In genomic region chr2:173073666-173074065, GRCm38 (mm10) we compare ENCODE assay signal across 32 mouse cellular contexts. TPM values are rescaled to one million over a fixed set of nuclear protein-coding genes. Genes with fewer than 3 reads are reported as not detected.
DNase-seq lines count a peak whose midpoint lies in the region; ATAC-seq and TF ChIP-seq lines count a peak whose summit lies in the region.
"Had no signal": no experiment of that assay in that cellular context is flagged by ENCODE, and none has a peak within 500 bp of the region (broad histone marks: within the 10 kb centered on the region; RNA-seq: fewer than 3 reads in every experiment).

No protein-coding gene starts in this region.

- H3K27me3 ChIP-seq in liver, embryonic 15.5 days, result no peaks in the 10 kb centered on the region
- no peaks in the 10 kb centered on the region for H3K27me3 ChIP-seq in ES-Bruce4 (ENCODE audit: control insufficient read depth, insufficient read depth, low read length, poor library complexity, severe bottlenecking)
- H3K27me3 ChIP-seq in kidney, adult 2 months (replicated peaks; ENCODE audit: control insufficient read depth, insufficient read depth, low read length), result no peaks in the 10 kb centered on the region
- H3K27me3 ChIP-seq: forebrain, embryonic 13.5 days; heart, embryonic 12.5 days; heart, embryonic 15.5 days; hindbrain, embryonic 13.5 days; intestine, embryonic 15.5 days; Patski had no signal

- H3K27ac ChIP-seq in liver, embryonic 15.5 days (replicated peaks), result 0 out of 2 replicates have a peak overlapping the region, but pooled peaks have one; percentile 29
- no peak overlapping the region for H3K27ac ChIP-seq in ES-Bruce4 (ENCODE audit: insufficient read depth, low read length)
- H3K27ac ChIP-seq in kidney, adult 2 months (ENCODE audit: insufficient read depth, low read depth, low read length), result no peak overlapping the region
- H3K27ac ChIP-seq: forebrain, embryonic 10.5 days; forebrain, embryonic 13.5 days; heart, embryonic 15.5 days; hindbrain, embryonic 10.5 days; hindbrain, embryonic 13.5 days; intestine, embryonic 15.5 days had no signal

- 63% methylated on average over 5 of the region's 5 CpGs for WGBS in liver, embryonic 15.5 days (ENCODE audit: insufficient replicate concordance)
- 41% methylated on average over 5 of the region's 5 CpGs for WGBS in kidney, adult 2 months

- no peak for TF ChIP-seq CTCF in ES-Bruce4 (IDR thresholded peaks at IDR 0.05; ENCODE audit: low read depth, low read length)
- no peak for TF ChIP-seq CTCF in kidney, adult 2 months (conservative IDR thresholded peaks at IDR 0.05; ENCODE audit: insufficient read depth, insufficient read length, low read depth, low read length)

- no peaks in the 10 kb centered on the region for H3K36me3 ChIP-seq in liver, embryonic 15.5 days (replicated peaks)
- H3K36me3 ChIP-seq in ES-Bruce4 (ENCODE audit: control insufficient read depth, insufficient read depth, low read length, poor library complexity, severe bottlenecking), result no peaks in the 10 kb centered on the region
- H3K36me3 ChIP-seq in kidney, adult 2 months (ENCODE audit: control insufficient read depth, insufficient read depth, low read length), result no peaks in the 10 kb centered on the region
- H3K36me3 ChIP-seq: forebrain, embryonic 10.5 days; G1E; heart, embryonic 12.5 days; heart, embryonic 15.5 days; hindbrain, embryonic 10.5 days; hindbrain, embryonic 13.5 days; intestine, embryonic 15.5 days had no signal

- 0 out of 2 replicates have a peak overlapping the region, but pooled peaks have one; percentile 2 for H3K4me3 ChIP-seq in liver, embryonic 15.5 days (replicated peaks)
- no peak overlapping the region for H3K4me3 ChIP-seq in ES-Bruce4 (ENCODE audit: low read depth, low read length)
- no peak overlapping the region for H3K4me3 ChIP-seq in kidney, adult 2 months (ENCODE audit: insufficient read depth, low read depth, low read length)
- H3K4me3 ChIP-seq: forebrain, embryonic 10.5 days; forebrain, embryonic 13.5 days; heart, embryonic 12.5 days; heart, embryonic 15.5 days; hindbrain, embryonic 10.5 days; hindbrain, embryonic 13.5 days; intestine, embryonic 15.5 days had no signal

- H3K4me1 ChIP-seq in liver, embryonic 15.5 days (replicated peaks), result 0 out of 2 replicates have a peak, but pooled peaks cover 3% of the 10 kb centered on the region
- H3K4me1 ChIP-seq in ES-Bruce4 (ENCODE audit: control insufficient read depth, insufficient read depth, low read length), result no peaks in the 10 kb centered on the region
- H3K4me1 ChIP-seq in kidney, adult 2 months (ENCODE audit: control insufficient read depth, insufficient read depth, low read length), result no peaks in the 10 kb centered on the region
- H3K4me1 ChIP-seq: forebrain, embryonic 10.5 days; forebrain, embryonic 13.5 days; heart, embryonic 15.5 days; hindbrain, embryonic 10.5 days; hindbrain, embryonic 13.5 days; intestine, embryonic 15.5 days had no signal

- ATAC-seq in liver, embryonic 15.5 days (ENCODE audit: insufficient read depth), result no peak
- ATAC-seq in granulocyte monocyte progenitor cell, adult 5-6 weeks (replicated peaks; ENCODE audit: poor library complexity, severe bottlenecking), result 0 out of 2 replicates have a peak, but pooled peaks have one; percentile 1
- ATAC-seq: activated CD4-positive, CD25-positive, alpha-beta regulatory T cell, adult 4 months; CD4-positive, CD25-positive, alpha-beta regulatory T cell, adult 4 months; forebrain, embryonic 13.5 days; forebrain, embryonic 16.5 days; hindbrain, embryonic 16.5 days; intestine, embryonic 15.5 days; Patski had no signal

- peak; percentile 44; the same call in 1 of the 2 replicates for TF ChIP-seq EP300 in ES-Bruce4 (IDR thresholded peaks at IDR 0.05; ENCODE audit: insufficient read depth, low read depth, low read length)

- H3K9ac ChIP-seq in liver, embryonic 15.5 days, result no peak overlapping the region
- H3K9ac ChIP-seq in ES-Bruce4 (ENCODE audit: low read depth, poor library complexity, severe bottlenecking), result no peak overlapping the region
- H3K9ac ChIP-seq: forebrain, embryonic 13.5 days; heart, embryonic 12.5 days; heart, embryonic 15.5 days; hindbrain, embryonic 13.5 days; intestine, embryonic 15.5 days had no signal

- DNase-seq in liver (no peak), R1 (ENCODE audit: low read depth, low spot score) (peak; percentile 71)
- DNase-seq in B cell, adult 2 months, result no peak
- DNase-seq in kidney, adult 2 months, result no peak
- DNase-seq: adrenal gland, postnatal 10 days; cerebellum, adult 11-12 months; cerebellum, adult 9-10 months; cerebellum, postnatal 14 days; gastrocnemius, postnatal 14 days; heart, adult 18-20 months; heart, postnatal 10 days; heart, postnatal 36 days had no signal

- no peaks in the 10 kb centered on the region for H3K9me3 ChIP-seq in liver, embryonic 15.5 days (replicated peaks)
- H3K9me3 ChIP-seq in ES-Bruce4 (replicated peaks; ENCODE audit: control insufficient read depth, insufficient read depth, low read length, poor library complexity, severe bottlenecking), result no peaks in the 10 kb centered on the region
- H3K9me3 ChIP-seq: forebrain, embryonic 13.5 days; heart, embryonic 15.5 days; hindbrain, embryonic 13.5 days; intestine, embryonic 15.5 days had no signal

- no peak for TF ChIP-seq POLR2A in ES-Bruce4 (IDR thresholded peaks at IDR 0.05; ENCODE audit: insufficient read depth, low read length)
- TF ChIP-seq POLR2A in kidney, adult 2 months (IDR thresholded peaks at IDR 0.05; ENCODE audit: low read depth, low read length), result no peak

- no peak overlapping the region for H3K4me2 ChIP-seq in liver, embryonic 15.5 days
- H3K4me2 ChIP-seq: forebrain, embryonic 13.5 days; heart, embryonic 12.5 days; heart, embryonic 15.5 days; hindbrain, embryonic 13.5 days; intestine, embryonic 15.5 days had no signal

RNA-seq across cellular contexts. Expression of gene Ctcfl, which starts 45.7 kb away (rescaled TPM):
- 0.03 and 0.07 TPM in 2 replicates for polyA plus RNA-seq in liver, embryonic 15.5 days (2015; fragmentation: Nextera tagmentation; extraction: Ambion mirVana)
- polyA plus RNA-seq in ES-Bruce4 (2011; ENCODE audit: insufficient read depth, insufficient read length, low read depth, missing spikeins), result 0.21 TPM in 1 of 2 replicates, not detected in the other
- total RNA-seq in granulocyte monocyte progenitor cell, adult 5-6 weeks (2014; fragmentation: Nextera tagmentation), result not detected in 2 replicates
- total RNA-seq in granulocyte monocyte progenitor cell, adult 5-6 weeks (2017), result not detected in 2 replicates
- 0.03 TPM in 2 replicates for polyA plus RNA-seq in kidney, adult 2 months (2012; rRNA removed)
- total RNA-seq: adrenal gland, postnatal 4 days; G1E; gastrocnemius, postnatal 14 days had no signal
- polyA plus RNA-seq: brain, embryonic 14.5 days; C2C12; CD4-positive, CD25-positive, alpha-beta regulatory T cell, adult 4 months; embryonic facial prominence, embryonic 11.5 days; forebrain, embryonic 16.5 days; G1E; Patski had no signal

RNA-seq across cellular contexts. Expression of gene Rbm38, which starts 53.4 kb away (rescaled TPM):
- polyA plus RNA-seq in liver, embryonic 15.5 days (2015; fragmentation: Nextera tagmentation; extraction: Ambion mirVana), result 315 and 352 TPM in 2 replicates
- 80.2 and 84.9 TPM in 2 replicates for polyA plus RNA-seq in ES-Bruce4 (2011; ENCODE audit: insufficient read depth, insufficient read length, low read depth, missing spikeins)
- 127 and 197 TPM in 2 replicates for total RNA-seq in granulocyte monocyte progenitor cell, adult 5-6 weeks (2014; fragmentation: Nextera tagmentation)
- total RNA-seq in granulocyte monocyte progenitor cell, adult 5-6 weeks (2017), result 38.8 and 60.4 TPM in 2 replicates
- polyA plus RNA-seq in kidney, adult 2 months (2012; rRNA removed), result 19.9 and 37.9 TPM in 2 replicates
